Mouse (Mus musculus): Measurements from ENCODE around the gene Eef2kmt.

DNA sequence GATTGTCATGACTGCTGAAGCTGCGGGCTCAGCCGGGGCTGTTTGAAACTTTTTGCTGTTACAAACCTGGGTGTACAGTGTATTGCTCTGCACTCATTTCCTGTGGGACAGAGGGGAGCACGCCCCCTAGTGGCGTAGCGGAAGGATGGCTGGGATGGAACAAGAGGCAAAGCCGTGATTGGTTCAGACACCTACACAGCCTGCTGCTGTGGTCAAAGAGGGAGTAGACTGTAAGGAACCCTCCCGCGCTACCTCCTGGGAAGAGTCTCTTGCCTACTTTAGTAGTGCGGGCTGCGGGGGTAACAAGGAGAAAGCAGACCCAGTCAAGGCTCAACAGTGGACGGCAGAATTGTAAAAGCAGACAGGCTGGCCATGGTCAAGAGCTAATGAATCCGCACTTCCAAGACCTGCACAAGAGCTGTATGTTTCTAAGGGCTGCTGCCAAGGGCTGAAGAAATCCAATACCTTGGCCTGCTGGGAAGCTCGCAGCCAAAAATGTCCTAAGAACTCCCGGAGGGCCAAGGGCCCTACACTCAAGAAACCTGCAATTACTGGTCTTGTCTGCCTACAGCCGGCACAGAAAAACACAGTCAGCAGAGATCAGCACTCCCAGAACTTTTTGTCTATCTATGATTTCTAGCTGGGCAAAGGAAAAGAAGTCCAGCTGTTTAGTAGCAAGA lies 1.3 kb downstream of the Eef2kmt start:
- TF ChIP-seq CTCF (IDR thresholded peaks at IDR 0.05; ENCODE audit: extremely low read depth, insufficient read length, insufficient replicate concordance, low read depth, low read length) (peak; percentile 98; the same call in 1 of the 2 replicates), POLR2A (IDR thresholded peaks at IDR 0.05; ENCODE audit: low read depth, low read length) (no peak)

Data from small intestine, adult 2 months (tissue).